In the genomic region with DNA sequence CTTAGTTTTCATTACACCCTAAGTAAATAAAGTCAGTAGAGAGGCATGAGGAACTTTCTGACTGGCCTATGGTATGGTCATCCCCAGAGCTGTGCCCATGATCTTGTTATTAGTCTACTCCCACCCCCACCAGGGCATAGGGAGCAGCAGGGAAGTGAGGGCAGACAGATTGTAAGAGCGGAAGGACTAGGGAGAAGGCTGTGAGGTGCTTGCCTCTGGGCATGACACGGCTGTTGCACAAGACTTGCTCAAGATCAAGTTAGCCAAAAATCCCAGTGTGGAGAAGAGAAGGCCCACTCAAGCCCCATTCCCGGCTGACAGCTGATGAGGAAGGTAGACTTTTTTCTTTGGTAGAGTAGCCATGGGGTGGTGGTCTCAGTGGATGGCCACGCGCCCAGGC, we compare ENCODE assay signal across 19 mouse cellular contexts.
"Had no signal": no experiment of that assay in that cellular context is flagged by ENCODE, and none has a peak within 500 bp of the region (broad histone marks: within the 10 kb centered on the region; RNA-seq: fewer than 3 reads in every experiment).

No protein-coding gene starts in this region.

- H3K27ac ChIP-seq: liver, embryonic 12.5 days; liver, embryonic 14.5 days; macrophage; midbrain, embryonic 10.5 days; midbrain, embryonic 12.5 days; neural tube, embryonic 13.5 days; neural tube, embryonic 15.5 days; stomach, embryonic 15.5 days had no signal

- ATAC-seq: liver, embryonic 12.5 days; midbrain, embryonic 16.5 days had no signal

- H3K9me3 ChIP-seq: liver, embryonic 12.5 days; midbrain, embryonic 10.5 days; midbrain, embryonic 12.5 days; neural tube, embryonic 13.5 days; neural tube, embryonic 15.5 days; stomach, embryonic 15.5 days had no signal

- H3K36me3 ChIP-seq: liver, embryonic 12.5 days; midbrain, embryonic 10.5 days; midbrain, embryonic 12.5 days; neural tube, embryonic 13.5 days; neural tube, embryonic 15.5 days; stomach, embryonic 15.5 days had no signal

- DNase-seq: lung, adult 18-20 months; lung, embryonic 14.5 days; lung, postnatal 10 days; midbrain, embryonic 14.5 days; right cerebral cortex, postnatal 14 days; thymus, adult 18-20 months; thymus, postnatal 14 days; thymus, postnatal 36 days had no signal

- H3K4me3 ChIP-seq: liver, embryonic 12.5 days; megakaryocyte, embryonic 14.5 days; midbrain, embryonic 10.5 days; midbrain, embryonic 12.5 days; myocyte; neural tube, embryonic 13.5 days; neural tube, embryonic 15.5 days; stomach, embryonic 15.5 days had no signal

- H3K9ac ChIP-seq: liver, embryonic 12.5 days; liver, embryonic 14.5 days; lung, embryonic 14.5 days; midbrain, embryonic 12.5 days; neural tube, embryonic 13.5 days; neural tube, embryonic 15.5 days; stomach, embryonic 15.5 days had no signal

- H3K4me1 ChIP-seq: liver, embryonic 12.5 days; megakaryocyte, embryonic 14.5 days; midbrain, embryonic 10.5 days; midbrain, embryonic 12.5 days; neural tube, embryonic 13.5 days; neural tube, embryonic 15.5 days; stomach, embryonic 15.5 days had no signal

- H3K4me2 ChIP-seq: liver, embryonic 12.5 days; lung, embryonic 14.5 days; midbrain, embryonic 12.5 days; neural tube, embryonic 13.5 days; neural tube, embryonic 15.5 days; stomach, embryonic 15.5 days had no signal

- H3K27me3 ChIP-seq: liver, embryonic 12.5 days; megakaryocyte, embryonic 14.5 days; midbrain, embryonic 12.5 days; neural tube, embryonic 13.5 days; neural tube, embryonic 15.5 days; stomach, embryonic 15.5 days had no signal
